Mouse (Mus musculus): Measurements from ENCODE around the gene Abca17. TPM values are rescaled to one million over a fixed set of nuclear protein-coding genes. Genes with fewer than 3 reads are reported as not detected.

The Abca17 gene
- polyA plus RNA-seq, 1 experiment from 2014 or later: 0.41 TPM

DNA sequence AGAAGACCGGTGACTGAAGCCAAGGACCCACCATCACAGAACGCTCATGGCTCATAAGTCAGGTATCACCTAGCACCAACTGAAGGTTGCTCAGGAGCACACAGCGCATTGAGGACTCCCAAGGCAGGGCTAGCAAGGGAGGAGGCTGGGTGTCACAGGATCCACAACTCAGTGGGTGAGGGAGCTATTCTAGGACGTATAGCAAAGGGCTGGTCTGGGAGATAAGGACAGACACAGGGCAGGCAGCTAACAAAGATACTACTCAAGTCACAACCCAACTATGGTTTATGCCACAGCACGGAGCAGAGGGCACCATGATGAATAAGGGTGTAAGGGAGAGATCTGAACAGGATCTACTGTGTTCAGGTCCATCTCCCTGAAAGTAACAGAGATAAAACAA is 125.0 kb downstream of the Abca17 start:
- no peak overlapping the region for H3K27ac ChIP-seq
- no peak overlapping the region for H3K4me2 ChIP-seq
- no peak overlapping the region for H3K4me3 ChIP-seq
- no peaks in the 10 kb centered on the region for H3K27me3 ChIP-seq (replicated peaks)
- peaks cover 5% of the 10 kb centered on the region for H3K4me1 ChIP-seq
- peaks cover 8% of the 10 kb centered on the region; the same call in 1 of the 2 replicates for H3K36me3 ChIP-seq (replicated peaks)
- no peaks in the 10 kb centered on the region for H3K9me3 ChIP-seq
- ATAC-seq (replicated peaks): no peak
- no peak overlapping the region for H3K9ac ChIP-seq
- 92% methylated on average over 5 of the region's 5 CpGs for WGBS

DNA sequence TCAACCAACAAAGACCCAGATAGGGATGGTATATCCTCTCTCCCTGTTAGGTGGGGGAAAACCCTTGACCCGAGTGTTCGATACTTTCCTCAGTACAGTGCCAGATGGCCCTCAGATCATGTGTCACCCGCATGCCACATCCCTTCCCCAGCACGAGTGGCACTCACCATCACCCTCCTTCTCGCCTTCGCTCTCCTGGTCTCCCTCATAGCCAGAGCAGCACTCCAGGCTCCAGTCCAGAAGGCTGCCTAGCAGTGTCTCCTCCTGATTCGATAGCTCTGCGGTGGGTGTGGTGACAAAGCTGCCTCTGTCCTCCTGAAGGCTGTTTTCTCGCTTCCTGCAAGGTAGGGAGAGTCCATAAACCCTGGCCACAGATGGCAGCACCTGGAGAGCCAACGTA is 126.1 kb downstream of the Abca17 start:
- no peak for ATAC-seq (replicated peaks)
- Histone ChIP-seq H3K4me1 (peaks cover 11% of the 10 kb centered on the region), H3K4me3 (no peak overlapping the region), H3K36me3 (replicated peaks) (peaks cover 8% of the 10 kb centered on the region; the same call in 1 of the 2 replicates), H3K27ac (no peak overlapping the region), H3K9ac (no peak overlapping the region), H3K4me2 (no peak overlapping the region), H3K9me3 (no peaks in the 10 kb centered on the region), H3K27me3 (replicated peaks) (no peaks in the 10 kb centered on the region)
- 94% methylated on average over 10 of the region's 10 CpGs for WGBS

DNA sequence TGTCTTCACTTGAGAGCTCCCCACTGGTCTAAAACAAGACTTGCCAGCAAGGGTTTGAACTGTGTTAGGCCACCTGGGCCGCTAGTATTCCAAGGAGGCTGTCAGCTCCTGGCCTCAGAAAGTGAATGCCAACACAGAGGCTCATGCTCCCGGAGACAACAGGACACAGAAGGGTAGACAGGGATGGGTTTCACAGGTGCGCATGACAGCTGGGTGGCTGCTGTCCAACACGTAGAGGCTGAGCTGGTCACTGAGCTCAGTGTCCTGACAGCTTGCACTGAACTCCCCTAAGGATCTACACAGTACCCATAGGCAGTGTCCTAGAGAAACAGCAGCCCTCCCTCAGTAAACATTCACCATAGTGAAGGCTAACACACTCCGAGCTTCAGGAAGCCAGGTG is 127.4 kb downstream of the Abca17 start:
- peaks cover 8% of the 10 kb centered on the region; the same call in 1 of the 2 replicates for H3K36me3 ChIP-seq (replicated peaks)
- WGBS: 94% methylated on average over 5 of the region's 5 CpGs

DNA sequence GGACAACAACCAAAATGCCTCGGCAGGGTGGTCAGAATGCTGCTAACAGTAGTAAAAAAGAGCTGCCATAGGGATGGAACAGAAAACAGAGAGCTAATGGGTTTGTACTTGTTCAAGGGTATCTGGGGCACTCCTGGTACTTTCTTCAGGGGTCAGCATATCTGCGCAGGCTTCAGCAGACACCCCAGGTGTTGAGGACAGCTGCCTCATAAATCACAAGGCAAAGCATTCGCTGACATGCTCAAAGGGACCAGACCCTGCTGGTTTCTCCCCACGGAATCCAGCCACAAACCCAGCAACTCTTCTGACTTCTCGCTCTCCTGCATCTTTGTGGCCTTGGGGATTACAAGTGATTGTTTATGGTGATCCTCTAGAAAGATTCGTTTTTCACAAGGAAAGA is 128.2 kb downstream of the Abca17 start:
- Histone ChIP-seq H3K36me3 (replicated peaks) (peaks cover 8% of the 10 kb centered on the region; the same call in 1 of the 2 replicates), H3K27ac (no peak overlapping the region), H3K4me1 (peaks cover 19% of the 10 kb centered on the region), H3K9me3 (no peaks in the 10 kb centered on the region), H3K4me3 (no peak overlapping the region), H3K9ac (no peak overlapping the region), H3K4me2 (no peak overlapping the region), H3K27me3 (replicated peaks) (no peaks in the 10 kb centered on the region)
- 81% methylated on average over 6 of the region's 6 CpGs for whole genome bisulfite sequencing
- ATAC-seq (replicated peaks): no peak

More for the DNA sequence above, 127.4 kb downstream of the Abca17 start:
- Histone ChIP-seq H3K27ac (no peak overlapping the region), H3K4me1 (peaks cover 19% of the 10 kb centered on the region), H3K4me2 (no peak overlapping the region), H3K9ac (no peak overlapping the region), H3K9me3 (no peaks in the 10 kb centered on the region), H3K27me3 (replicated peaks) (no peaks in the 10 kb centered on the region), H3K4me3 (no peak overlapping the region)
- no peak for ATAC-seq (replicated peaks)

DNA sequence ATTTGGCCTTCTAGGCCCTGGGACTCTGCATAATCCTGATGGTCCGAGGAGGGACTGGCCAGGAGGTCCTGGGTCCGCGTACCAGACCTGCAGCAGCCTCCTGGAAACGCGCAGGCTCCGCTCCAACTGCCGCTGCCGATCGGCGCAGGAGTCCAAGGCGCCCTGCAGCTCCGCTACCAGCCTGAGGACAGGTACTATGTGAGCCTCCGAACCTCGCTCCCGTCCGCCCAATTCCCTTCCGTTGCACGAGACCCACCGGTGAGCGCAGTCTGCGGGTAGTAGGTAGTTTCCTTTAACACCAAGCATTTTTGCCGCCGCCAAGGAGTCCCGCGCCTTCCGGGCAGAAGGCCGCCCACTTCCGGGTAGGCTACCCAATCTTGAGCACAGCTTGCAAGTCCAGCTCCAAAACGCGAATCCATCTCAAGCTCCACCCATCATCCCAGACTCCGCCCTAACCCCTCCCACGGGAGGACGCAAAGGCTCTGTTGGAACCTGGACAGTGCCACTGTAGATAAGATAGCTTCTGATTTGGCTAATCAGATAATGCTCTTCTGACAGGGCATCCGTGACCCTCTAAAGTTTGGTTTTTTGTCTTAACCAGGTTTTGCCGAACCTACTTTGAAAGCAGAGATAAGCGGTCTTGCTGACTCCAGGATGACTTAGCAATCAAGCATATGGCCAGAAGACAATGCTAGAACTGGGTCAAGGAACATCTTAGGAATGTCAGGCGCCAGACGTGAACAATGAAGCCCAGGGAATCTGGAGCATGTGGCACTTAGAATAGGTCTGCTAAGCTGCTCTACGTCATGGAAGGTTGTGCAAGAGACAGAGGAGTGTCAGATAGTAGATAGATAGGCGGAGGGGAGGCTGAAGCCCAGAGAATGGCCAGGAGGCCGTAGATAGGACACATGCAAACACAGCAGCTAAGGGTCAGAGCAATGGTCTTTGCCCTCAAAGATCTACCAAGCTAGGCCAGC is 130.1 kb downstream of the Abca17 start, which contains the start of gene Tedc2:
Gene Tedc2 (minus strand): TSS at position 417 of the 977 bp plus-strand sequence.
- H3K27ac ChIP-seq: peak within 1 kb of the TSS; percentile 76
- H3K4me1 ChIP-seq: peaks cover 19% of the 10 kb centered on the region
- H3K9ac ChIP-seq: peak within 1 kb of the TSS; percentile 78
- no peaks in the 10 kb centered on the region for H3K9me3 ChIP-seq
- peak; percentile 96 for ATAC-seq (replicated peaks)
- peak within 1 kb of the TSS; percentile 95 for H3K4me3 ChIP-seq
- no peaks in the 10 kb centered on the region for H3K27me3 ChIP-seq (replicated peaks)
- peak within 1 kb of the TSS; percentile 95 for H3K4me2 ChIP-seq
- peaks cover 14% of the 10 kb centered on the region; the same call in 1 of the 2 replicates for H3K36me3 ChIP-seq (replicated peaks)
- whole genome bisulfite sequencing: 5% methylated on average over 41 of the region's 41 CpGs

DNA sequence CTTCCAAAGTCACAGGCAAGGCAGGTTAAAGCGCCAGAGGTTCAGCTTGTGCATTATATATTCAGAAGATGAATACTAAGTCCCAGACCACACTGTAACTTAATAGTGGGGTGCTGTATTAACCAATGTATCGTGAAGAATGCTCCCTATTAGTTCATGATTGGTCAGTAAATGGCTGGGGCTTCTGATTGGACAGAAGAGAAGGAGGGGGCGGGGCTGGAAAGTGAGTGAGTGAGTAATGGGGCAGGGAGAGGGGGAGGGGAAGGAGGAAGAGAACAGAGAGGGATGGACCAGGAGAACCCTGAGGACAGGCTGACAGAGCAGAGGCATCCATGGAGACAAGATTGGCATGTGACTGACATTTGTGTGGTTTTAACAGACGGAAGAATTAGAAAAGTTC is 134.0 kb downstream of the Abca17 start:
- no peak for ATAC-seq (replicated peaks)
- Histone ChIP-seq H3K36me3 (replicated peaks) (peaks cover 10% of the 10 kb centered on the region; the same call in 1 of the 2 replicates), H3K4me3 (no peak overlapping the region), H3K9ac (no peak overlapping the region), H3K4me2 (no peak overlapping the region), H3K27ac (no peak overlapping the region), H3K27me3 (replicated peaks) (no peaks in the 10 kb centered on the region), H3K4me1 (peaks cover 22% of the 10 kb centered on the region), H3K9me3 (no peaks in the 10 kb centered on the region)
- WGBS: 66% methylated on average over 4 of the region's 4 CpGs

Small RNAs within 50 kb of the gene (microRNA-seq; reads per million reads assigned to microRNA genes)
- not detected for gene Gm24427
- 0.74 reads per million for gene Mir5134
- not detected for gene Mir6965

Other genes starting within 250 kb of the Abca17 start
- gene Pdpk1, start 200.1 kb downstream of the Abca17 start, polyA plus RNA-seq (2015; fragmentation: Nextera tagmentation; extraction: Ambion mirVana): 69.8 and 75.5 TPM in 2 replicates
- 32.1 and 39.6 TPM in 2 replicates for gene Amdhd2, start 187.3 kb downstream of the Abca17 start, polyA plus RNA-seq (2015; fragmentation: Nextera tagmentation; extraction: Ambion mirVana)
- 1,357 and 1,392 TPM in 2 replicates for gene Atp6v0c, start 181.4 kb downstream of the Abca17 start, polyA plus RNA-seq (2015; fragmentation: Nextera tagmentation; extraction: Ambion mirVana)
- 28.7 and 30.7 TPM in 2 replicates for gene Tbc1d24, start 145.5 kb downstream of the Abca17 start, polyA plus RNA-seq (2015; fragmentation: Nextera tagmentation; extraction: Ambion mirVana)
- gene Ntn3, start 141.5 kb downstream of the Abca17 start, polyA plus RNA-seq (2015; fragmentation: Nextera tagmentation; extraction: Ambion mirVana): 5.1 and 5.4 TPM in 2 replicates
- 12.1 and 12.5 TPM in 2 replicates for gene Tedc2, start 130.2 kb downstream of the Abca17 start, polyA plus RNA-seq (2015; fragmentation: Nextera tagmentation; extraction: Ambion mirVana)
- 13.9 and 15.1 TPM in 2 replicates for gene Ccnf, start 99.6 kb downstream of the Abca17 start, polyA plus RNA-seq (2015; fragmentation: Nextera tagmentation; extraction: Ambion mirVana)
- gene Abca3, start 882 bp upstream of the Abca17 start, polyA plus RNA-seq (2015; fragmentation: Nextera tagmentation; extraction: Ambion mirVana): 32.4 and 34.6 TPM in 2 replicates
- 364 and 368 TPM in 2 replicates for gene Rnps1, start 63.5 kb upstream of the Abca17 start, polyA plus RNA-seq (2015; fragmentation: Nextera tagmentation; extraction: Ambion mirVana)
- gene Eci1, start 75.6 kb upstream of the Abca17 start, polyA plus RNA-seq (2015; fragmentation: Nextera tagmentation; extraction: Ambion mirVana): 35.4 and 36.4 TPM in 2 replicates
- 7.3 and 9.6 TPM in 2 replicates for gene Dnase1l2, start 92.0 kb upstream of the Abca17 start, polyA plus RNA-seq (2015; fragmentation: Nextera tagmentation; extraction: Ambion mirVana)
- 53.1 and 55.6 TPM in 2 replicates for gene E4f1, start 119.2 kb upstream of the Abca17 start, polyA plus RNA-seq (2015; fragmentation: Nextera tagmentation; extraction: Ambion mirVana)
- gene Pgp, start 119.3 kb upstream of the Abca17 start, polyA plus RNA-seq (2015; fragmentation: Nextera tagmentation; extraction: Ambion mirVana): 63.7 and 67.1 TPM in 2 replicates
- 0.23 and 0.28 TPM in 2 replicates for gene Bricd5, start 122.8 kb upstream of the Abca17 start, polyA plus RNA-seq (2015; fragmentation: Nextera tagmentation; extraction: Ambion mirVana)
- 40.6 and 43.7 TPM in 2 replicates for gene Mlst8, start 128.0 kb upstream of the Abca17 start, polyA plus RNA-seq (2015; fragmentation: Nextera tagmentation; extraction: Ambion mirVana)
- 50.3 and 52.9 TPM in 2 replicates for gene Caskin1, start 137.5 kb upstream of the Abca17 start, polyA plus RNA-seq (2015; fragmentation: Nextera tagmentation; extraction: Ambion mirVana)
- gene Traf7, start 176.9 kb upstream of the Abca17 start, polyA plus RNA-seq (2015; fragmentation: Nextera tagmentation; extraction: Ambion mirVana): 108 and 112 TPM in 2 replicates
- gene Rab26, start 183.1 kb upstream of the Abca17 start, polyA plus RNA-seq (2015; fragmentation: Nextera tagmentation; extraction: Ambion mirVana): 8.4 and 8.8 TPM in 2 replicates
- gene Pkd1, start 198.8 kb upstream of the Abca17 start, polyA plus RNA-seq (2015; fragmentation: Nextera tagmentation; extraction: Ambion mirVana): 29.0 and 29.8 TPM in 2 replicates

Measured in midbrain, embryonic 15.5 days (tissue).